Comparison of ENCODE assay signal across 10 mouse cellular contexts in the genomic region with DNA sequence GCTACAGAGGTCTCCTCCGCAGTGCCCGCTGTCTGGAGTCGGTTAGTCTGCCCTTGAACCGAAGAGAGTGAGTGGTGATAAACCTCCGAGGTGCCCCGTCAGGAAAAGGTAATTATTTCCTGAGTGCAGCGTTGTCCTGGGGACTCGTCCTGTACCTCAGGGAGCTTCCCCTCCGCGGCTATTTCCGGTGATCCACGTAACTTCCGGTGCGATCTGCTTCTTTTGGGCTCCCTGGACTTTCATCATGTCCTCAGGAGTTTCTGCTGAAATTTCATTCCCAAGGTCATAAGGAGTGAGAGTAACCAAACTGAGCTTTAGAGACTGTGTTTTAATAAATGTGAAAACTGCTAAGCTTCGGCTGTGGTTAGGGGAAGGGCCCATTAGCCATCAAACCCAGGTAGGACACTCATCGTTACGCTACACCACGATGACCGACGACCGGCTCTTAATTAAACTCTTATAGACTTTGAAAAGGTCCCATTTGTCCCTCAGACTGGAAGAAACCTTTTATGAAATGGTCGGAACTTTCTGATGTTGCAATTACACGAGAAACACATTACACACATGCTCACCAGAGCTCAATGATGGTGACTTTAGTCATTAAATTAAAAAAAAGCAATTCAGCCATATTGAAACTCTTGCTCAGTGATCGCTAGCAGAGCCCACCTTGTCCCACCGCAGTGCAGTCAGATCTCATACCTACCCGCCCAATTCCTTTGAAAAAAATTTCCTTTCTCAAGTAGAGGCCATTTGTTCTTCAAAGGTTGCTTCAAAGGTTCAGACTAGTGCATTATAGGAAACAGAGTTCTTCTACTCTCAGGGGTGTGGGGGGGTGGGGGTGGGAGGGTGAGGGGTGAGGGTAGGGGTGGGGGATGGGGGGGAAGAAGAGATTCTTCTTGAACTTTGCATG.
DNase-seq lines count a peak whose midpoint lies in the region; ATAC-seq and TF ChIP-seq lines count a peak whose summit lies in the region.
"Had no signal": no experiment of that assay in that cellular context is flagged by ENCODE, and none has a peak within 500 bp of the region (broad histone marks: within the 10 kb centered on the region; RNA-seq: fewer than 3 reads in every experiment).

No protein-coding gene starts in this region.

- peaks cover 66% of the 10 kb centered on the region for H3K4me1 ChIP-seq in E14TG2a.4 (replicated peaks; ENCODE audit: low read depth, low read length)
- H3K4me1 ChIP-seq in liver, embryonic 13.5 days (replicated peaks): peaks cover 13% of the 10 kb centered on the region

- TF ChIP-seq CTCF in E14TG2a.4 (conservative IDR thresholded peaks at IDR 0.05; ENCODE audit: low read length): no peak

- peak overlapping the region; percentile 41 for H3K4me2 ChIP-seq in liver, embryonic 13.5 days
- H3K4me2 ChIP-seq: lung, embryonic 14.5 days had no signal

- 35% methylated on average over 26 of the region's 26 CpGs for WGBS in liver, embryonic 13.5 days (ENCODE audit: insufficient replicate concordance)

- intact Hi-C loops in gastrocnemius, postnatal 14 days (cut with DNase I; ENCODE audit: low total_unique reads): no loop called here

- DNase-seq in adrenal gland, adult (ENCODE audit: inconsistent age in 2 of 2, low spot score in 1 of 2): peak; percentile 28 to 61
- DNase-seq in adrenal gland, adult 8-10 months: no peak
- no peak for DNase-seq in liver, embryonic 13.5 days
- peak; percentile 38 to 55 for DNase-seq in spleen, adult 18-20 months
- DNase-seq in layer of hippocampus, adult 9-11 months: no peak
- DNase-seq in urinary bladder, postnatal 4 days (ENCODE audit: low spot score in 2 of 2): no peak
- DNase-seq in gastrocnemius, postnatal 14 days: no peak

- H3K27me3 ChIP-seq in E14TG2a.4 (ENCODE audit: insufficient read depth, low read length): no peaks in the 10 kb centered on the region
- H3K27me3 ChIP-seq in liver, embryonic 13.5 days: no peaks in the 10 kb centered on the region

- H3K4me3 ChIP-seq in E14TG2a.4 (replicated peaks; ENCODE audit: low read length): peak overlapping the region; percentile 54
- H3K4me3 ChIP-seq in liver, embryonic 13.5 days (replicated peaks): peak overlapping the region; percentile 23

- no peak overlapping the region for H3K9ac ChIP-seq in liver, embryonic 13.5 days
- H3K9ac ChIP-seq: lung, embryonic 14.5 days had no signal

- no peaks in the 10 kb centered on the region for H3K9me3 ChIP-seq in E14TG2a.4 (ENCODE audit: low read length)
- no peaks in the 10 kb centered on the region for H3K9me3 ChIP-seq in liver, embryonic 13.5 days (replicated peaks)

- H3K36me3 ChIP-seq in E14TG2a.4 (ENCODE audit: insufficient read depth, low read length): no peaks in the 10 kb centered on the region
- no peaks in the 10 kb centered on the region for H3K36me3 ChIP-seq in liver, embryonic 13.5 days

- ATAC-seq in liver, embryonic 13.5 days (ENCODE audit: low read depth): no peak
- ATAC-seq: intestine, embryonic 16.5 days had no signal

- H3K27ac ChIP-seq in liver, embryonic 13.5 days: no peak overlapping the region

Comparison
In these comparisons a context has a peak if more than half of its experiments do, and no peak if none do; other contexts are left out.
1. DNase-seq: peak in adrenal gland, adult (2 of 2) and spleen, adult 18-20 months (2 of 2); none in adrenal gland, adult 8-10 months (single experiment), liver, embryonic 13.5 days (single experiment), layer of hippocampus, adult 9-11 months (single experiment), urinary bladder, postnatal 4 days (0 of 2) and gastrocnemius, postnatal 14 days (single experiment).